Mouse (Mus musculus) MEL (cell line): ENCODE measurements at regions not wholly inside any gene's neighbourhood (a gene's known extent, or its start where the extent isn't known, plus 50 kb on each side); places are given as distances from the start of the nearest gene placed in this dataset.
"Not testable (repeated sequence)": the region's sequence is repeated elsewhere in the genome, so short reads cannot be mapped to it uniquely, and the experiment has no call there.

Experiments
- DNase-seq: peaks from one replicate; pipeline ENCODE4 v3.0.0; 2011; ENCODE audit warnings: low read depth, low spot score
- H3K27ac ChIP-seq: 2 replicates; pipeline ENCODE4 v1.5.1; 2012; ENCODE audit warnings: low read depth, mild to moderate bottlenecking, control low read depth, low read length, moderate library complexity; ENCODE audit not compliant: control insufficient read depth
- H3K27me3 ChIP-seq, 2 experiments: fragments of 150-350 bp in 1 of 2; sonication (generic) in 1 of 2; 2 replicates each; pipeline ENCODE4 v1.6.1; 2012; ENCODE audit warnings: low read length in 2 of 2, mild to moderate bottlenecking in 2 of 2, improper control_type of control experiment in 1 of 2, moderate library complexity in 1 of 2; ENCODE audit not compliant: insufficient read depth in 2 of 2, control insufficient read depth in 1 of 2
- H3K36me3 ChIP-seq, 2 experiments: 2 replicates each; pipeline ENCODE4 v1.6.1; 2012 to 2014; ENCODE audit warnings: low read length in 2 of 2, improper control_type of control experiment in 1 of 2, inconsistent platforms in 1 of 2, mild to moderate bottlenecking in 1 of 2; ENCODE audit not compliant: insufficient read depth in 2 of 2, control insufficient read depth in 1 of 2
- H3K4me1 ChIP-seq, 2 experiments: fragments of 150-350 bp in 1 of 2; sonication (generic) in 1 of 2; 2 replicates each; pipeline ENCODE4 v1.6.1; 2012; ENCODE audit warnings: low read length in 2 of 2, improper control_type of control experiment in 1 of 2, mild to moderate bottlenecking in 1 of 2; ENCODE audit not compliant: insufficient read depth in 2 of 2, control insufficient read depth in 1 of 2
- H3K4me3 ChIP-seq, 2 experiments: fragments of 150-350 bp in 1 of 2; sonication (generic) in 1 of 2; 2 replicates each; pipeline ENCODE4 v1.5.1; 2012; ENCODE audit warnings: low read depth in 2 of 2, low read length in 2 of 2, mild to moderate bottlenecking in 2 of 2, moderate library complexity in 2 of 2, control low read depth in 1 of 2, improper control_type of control experiment in 1 of 2; ENCODE audit not compliant: control insufficient read depth in 1 of 2, insufficient read depth in 1 of 2
- H3K79me2 ChIP-seq: 2 replicates; pipeline ENCODE4 v1.6.1; 2012; ENCODE audit warnings: mild to moderate bottlenecking, low read length, moderate library complexity; ENCODE audit not compliant: control insufficient read depth, poor library complexity, insufficient read depth
- H3K9ac ChIP-seq: 2 replicates; pipeline ENCODE4 v1.6.1; 2012; ENCODE audit warnings: low read depth, mild to moderate bottlenecking, control low read depth, low read length, moderate library complexity; ENCODE audit not compliant: control insufficient read depth, poor library complexity, severe bottlenecking
- H3K9me3 ChIP-seq: fragments of 150-350 bp; sonication (generic); replicated peaks from 2 replicates; pipeline ENCODE4 v1.6.1; 2012; ENCODE audit warnings: mild to moderate bottlenecking, low read length, improper control_type of control experiment, moderate library complexity; ENCODE audit not compliant: insufficient read depth
- BHLHE40 ChIP-seq: IDR thresholded peaks from 2 replicates; pipeline ENCODE4 v1.6.1; 2012; ENCODE audit warnings: low read depth, mild to moderate bottlenecking, inconsistent platforms, low read length, improper control_type of control experiment, borderline replicate concordance
- CTCF ChIP-seq, 3 experiments: IDR thresholded peaks in 2 of 3; conservative IDR thresholded peaks in 1 of 3; 2 replicates each; pipeline ENCODE4 v1.5.1; 2011 to 2012; ENCODE audit warnings: low read length in 3 of 3, low read depth in 2 of 3, mild to moderate bottlenecking in 2 of 3, improper control_type of control experiment in 1 of 3, inconsistent platforms in 1 of 3, mixed read lengths in 1 of 3, moderate library complexity in 1 of 3; ENCODE audit not compliant: control insufficient read depth in 1 of 3, insufficient read depth in 1 of 3, poor library complexity in 1 of 3, severe bottlenecking in 1 of 3
- ETS1 ChIP-seq: IDR thresholded peaks from 2 replicates; pipeline ENCODE4 v1.6.1; 2012; ENCODE audit warnings: low read depth, mild to moderate bottlenecking, inconsistent platforms, low read length, improper control_type of control experiment, moderate library complexity
- GATA1 ChIP-seq: IDR thresholded peaks from 2 replicates; pipeline ENCODE4 v1.6.1; 2011; ENCODE audit warnings: low read depth, low read length, improper control_type of control experiment
- MAFK ChIP-seq: IDR thresholded peaks from 2 replicates; pipeline ENCODE4 v1.6.1; 2011; ENCODE audit warnings: low read depth, mild to moderate bottlenecking, low read length, improper control_type of control experiment, borderline replicate concordance
- MAZ ChIP-seq: IDR thresholded peaks from 2 replicates; pipeline ENCODE4 v1.6.1; 2012; ENCODE audit warnings: low read depth, mild to moderate bottlenecking, inconsistent platforms, low read length, improper control_type of control experiment
- MEF2A ChIP-seq: IDR thresholded peaks from 2 replicates; pipeline ENCODE4 v1.6.1; 2014; ENCODE audit warnings: low read depth, mild to moderate bottlenecking, inconsistent platforms, low read length, improper control_type of control experiment; ENCODE audit not compliant: poor library complexity, insufficient replicate concordance, severe bottlenecking; ENCODE audit errors: extremely low read depth
- MXI1 ChIP-seq: IDR thresholded peaks from 2 replicates; pipeline ENCODE4 v1.6.1; 2011; ENCODE audit warnings: mild to moderate bottlenecking, low read depth, low read length, improper control_type of control experiment
- MYC ChIP-seq: IDR thresholded peaks from 2 replicates; pipeline ENCODE4 v1.6.1; 2011; ENCODE audit warnings: low read depth, mild to moderate bottlenecking, low read length, improper control_type of control experiment, moderate library complexity
- NRF1 ChIP-seq: IDR thresholded peaks from 2 replicates; pipeline ENCODE4 v1.6.1; 2014; ENCODE audit warnings: low read depth, mild to moderate bottlenecking, inconsistent platforms, low read length, improper control_type of control experiment, moderate library complexity; ENCODE audit not compliant: poor library complexity, insufficient read depth, severe bottlenecking
- POLR2A ChIP-seq, 2 experiments: IDR thresholded peaks; 2 replicates each; pipeline ENCODE4 v1.6.1; 2011 to 2012; ENCODE audit warnings: low read length in 2 of 2, mild to moderate bottlenecking in 2 of 2, control low read depth in 1 of 2, improper control_type of control experiment in 1 of 2, low read depth in 1 of 2, moderate library complexity in 1 of 2; ENCODE audit not compliant: control insufficient read depth in 1 of 2, insufficient read depth in 1 of 2, poor library complexity in 1 of 2
- POLR2AphosphoS5 ChIP-seq: IDR thresholded peaks from 2 replicates; pipeline ENCODE4 v1.6.1; 2012; ENCODE audit warnings: low read depth, borderline replicate concordance, mild to moderate bottlenecking, inconsistent platforms, low read length, moderate library complexity, mixed read lengths
- RCOR1 ChIP-seq: IDR thresholded peaks from 2 replicates; pipeline ENCODE4 v1.6.1; 2012; ENCODE audit warnings: low read depth, mild to moderate bottlenecking, inconsistent platforms, low read length, improper control_type of control experiment
- SMC3 ChIP-seq: IDR thresholded peaks from 2 replicates; pipeline ENCODE4 v1.6.1; 2011; ENCODE audit warnings: low read depth, low read length, improper control_type of control experiment
- TAL1 ChIP-seq: IDR thresholded peaks from 2 replicates; pipeline ENCODE4 v1.6.1; 2012; ENCODE audit warnings: mild to moderate bottlenecking, inconsistent platforms, low read length, moderate library complexity, mixed read lengths
- TBP ChIP-seq: IDR thresholded peaks from 2 replicates; pipeline ENCODE4 v1.8.0; 2011; ENCODE audit warnings: low read depth, low read length, improper control_type of control experiment
- TCF12 ChIP-seq: IDR thresholded peaks from 2 replicates; pipeline ENCODE4 v1.6.1; 2014; ENCODE audit warnings: low read depth, mild to moderate bottlenecking, inconsistent platforms, low read length, improper control_type of control experiment, moderate library complexity
- UBTF ChIP-seq: IDR thresholded peaks from 2 replicates; pipeline ENCODE4 v1.6.1; 2012; ENCODE audit warnings: low read depth, mild to moderate bottlenecking, inconsistent platforms, low read length, improper control_type of control experiment, moderate library complexity, borderline replicate concordance; ENCODE audit not compliant: insufficient read depth
- ZC3H11A ChIP-seq: IDR thresholded peaks from 2 replicates; pipeline ENCODE4 v1.6.1; 2012; ENCODE audit warnings: low read depth, mild to moderate bottlenecking, inconsistent platforms, low read length, improper control_type of control experiment
- ZKSCAN1 ChIP-seq: IDR thresholded peaks from 2 replicates; pipeline ENCODE4 v1.6.1; 2012; ENCODE audit warnings: low read depth, mild to moderate bottlenecking, inconsistent platforms, low read length, improper control_type of control experiment, moderate library complexity
- ZMIZ1 ChIP-seq: IDR thresholded peaks from 2 replicates; pipeline ENCODE4 v1.6.1; 2012; ENCODE audit warnings: low read depth, mild to moderate bottlenecking, inconsistent platforms, low read length, improper control_type of control experiment, moderate library complexity
- ZNF384 ChIP-seq: IDR thresholded peaks from 2 replicates; pipeline ENCODE4 v1.6.1; 2012; ENCODE audit warnings: low read depth, mild to moderate bottlenecking, inconsistent platforms, low read length, improper control_type of control experiment

DNA sequence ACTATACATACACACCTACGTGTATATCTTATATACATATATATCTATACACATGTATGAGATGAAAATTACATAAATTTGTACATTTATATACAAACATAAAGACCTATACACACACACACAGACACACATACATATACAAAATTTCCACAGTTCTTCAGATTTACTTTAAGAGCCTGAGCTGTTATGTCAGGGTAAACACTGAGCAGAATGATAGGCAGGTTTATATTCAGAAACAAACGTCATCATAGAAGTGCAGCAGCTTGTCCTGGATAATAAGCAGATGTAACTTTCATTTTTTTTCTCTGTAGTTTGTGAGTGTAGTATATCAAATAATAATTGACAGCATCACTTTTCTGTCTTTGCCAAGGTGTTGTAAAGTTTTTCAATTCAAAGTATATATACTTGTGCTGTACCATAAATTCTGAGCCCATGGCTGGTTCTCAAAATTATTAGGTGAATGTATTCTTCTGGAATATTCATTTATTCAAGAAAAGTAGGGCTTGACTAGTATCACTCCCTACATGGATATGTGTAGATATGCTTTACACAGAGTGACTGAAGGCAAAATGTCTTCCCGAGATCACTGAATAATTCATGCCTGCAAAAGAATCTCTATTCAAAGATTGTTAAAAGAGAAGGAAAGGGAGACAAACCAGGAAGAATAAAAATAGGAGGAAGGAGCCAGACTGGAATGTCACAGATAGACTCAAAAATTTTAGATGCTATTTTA lies 583.8 kb upstream of the Brinp3 start:
- no peak overlapping the region for H3K27ac ChIP-seq
- no peak overlapping the region for H3K4me3 ChIP-seq
- no peaks in the 10 kb centered on the region for H3K4me1 ChIP-seq
- H3K9me3 ChIP-seq, result no peaks in the 10 kb centered on the region
- no peak overlapping the region for H3K9ac ChIP-seq
- H3K36me3 ChIP-seq, result no peaks in the 10 kb centered on the region
- TF ChIP-seq UBTF, result no peak
- TF ChIP-seq TBP, result no peak
- no peak for TF ChIP-seq RCOR1
- TF ChIP-seq MAFK, result no peak
- no peak for TF ChIP-seq ZMIZ1
- no peak for TF ChIP-seq POLR2A (IDR thresholded peaks at IDR 0.05; ENCODE audit: control insufficient read depth in 1 of 2, insufficient read depth in 1 of 2, low read depth in 1 of 2, low read length in 2 of 2, poor library complexity in 1 of 2)
- no peak for TF ChIP-seq ZNF384
- no peak for TF ChIP-seq TAL1
- TF ChIP-seq POLR2AphosphoS5, result no peak
- no peak for TF ChIP-seq MYC
- no peak for TF ChIP-seq MEF2A
- no peak for TF ChIP-seq SMC3
- no peak for TF ChIP-seq MXI1
- TF ChIP-seq ZC3H11A, result no peak
- no peak for TF ChIP-seq MAZ
- TF ChIP-seq GATA1, result no peak
- no peak for TF ChIP-seq ETS1
- TF ChIP-seq ZKSCAN1, result no peak
- TF ChIP-seq TCF12, result no peak
- no peaks in the 10 kb centered on the region for H3K79me2 ChIP-seq
- no peak for DNase-seq
- H3K27me3 ChIP-seq, result no peaks in the 10 kb centered on the region

- DNase-seq, result no peak
- no peak for TF ChIP-seq NRF1
- no peak for TF ChIP-seq CTCF (IDR thresholded peaks at IDR 0.05 in 2 of 3, conservative IDR thresholded peaks at IDR 0.05 in 1 of 3; ENCODE audit: control insufficient read depth in 1 of 3, insufficient read depth in 1 of 3, low read depth in 2 of 3, low read length in 3 of 3, poor library complexity in 1 of 3, severe bottlenecking in 1 of 3)
- no peak for TF ChIP-seq ZC3H11A
- no peak for TF ChIP-seq BHLHE40
- no peaks in the 10 kb centered on the region for H3K36me3 ChIP-seq
- H3K4me1 ChIP-seq, result no peaks in the 10 kb centered on the region
- H3K27ac ChIP-seq, result no peak overlapping the region
- no peak overlapping the region for H3K9ac ChIP-seq
- H3K4me3 ChIP-seq, result no peak overlapping the region
- no peaks in the 10 kb centered on the region for H3K9me3 ChIP-seq
- H3K27me3 ChIP-seq, result no peaks in the 10 kb centered on the region
- no peaks in the 10 kb centered on the region for H3K79me2 ChIP-seq
Measured at GRCm38 (mm10) chr1:145935798-145936197, 558.8 kb upstream of the Brinp3 start.

- H3K4me1 ChIP-seq, H3K9ac ChIP-seq, H3K9me3 ChIP-seq, H3K27ac ChIP-seq, H3K36me3 ChIP-seq, H3K27me3 ChIP-seq, DNase-seq, H3K4me3 ChIP-seq, H3K79me2 ChIP-seq: not testable (repeated sequence)
Measured at GRCm38 (mm10) chr1:145957762-145958161, 536.8 kb upstream of the Brinp3 start.
